Mouse (Mus musculus): ENCODE measurements around the gene Fam151b. TPM values are rescaled to one million over a fixed set of nuclear protein-coding genes. Genes with fewer than 3 reads are reported as not detected.

Fam151b gene
- polyA plus RNA-seq (2015; fragmentation: Nextera tagmentation; extraction: Ambion mirVana): 0.18 and 0.27 TPM in 2 replicates

- Histone ChIP-seq H3K4me3 (replicated peaks; ENCODE audit: low read length) (peak within 1 kb of the TSS; percentile 64), H3K27me3 (replicated peaks; ENCODE audit: control insufficient read depth, insufficient read depth, low read length) (no peaks in the 10 kb centered on the region), H3K36me3 (ENCODE audit: control insufficient read depth, insufficient read depth) (peaks cover 2% of the 10 kb centered on the region; the same call in 1 of the 2 replicates), H3K9me3 (ENCODE audit: control insufficient read depth, low read length) (no peaks in the 10 kb centered on the region), H3K4me1 (replicated peaks; ENCODE audit: control insufficient read depth, insufficient read depth, low read length) (peaks cover 6% of the 10 kb centered on the region; the same call in 1 of the 2 replicates), H3K9ac (replicated peaks; ENCODE audit: low read depth, low read length) (peak within 1 kb of the TSS; percentile 66), H3K27ac (ENCODE audit: low read length) (peak within 1 kb of the TSS; percentile 72), H3K4me2 (ENCODE audit: low read length) (peak within 1 kb of the TSS; percentile 81)
- ATAC-seq: peak; percentile 99
- 4% methylated on average over 19 of the region's 19 CpGs for WGBS
These were observed at the start of gene Fam151b for GRCm38 (mm10) chr13:92483852-92484463. TSS of gene Fam151b (minus strand) at chr13:92484015.

GRCm38 (mm10) chr13:92532216-92532615 lies 48.4 kb upstream of the Fam151b start:
- peaks cover 7% of the 10 kb centered on the region for H3K4me1 ChIP-seq (replicated peaks; ENCODE audit: control insufficient read depth, insufficient read depth, low read length)
- WGBS: 64% methylated on average over 2 of the region's 2 CpGs

GRCm38 (mm10) chr13:92531237-92531636 lies 47.4 kb upstream of the Fam151b start:
- H3K36me3 ChIP-seq (ENCODE audit: control insufficient read depth, insufficient read depth): no peaks in the 10 kb centered on the region
- H3K9ac ChIP-seq (replicated peaks; ENCODE audit: low read depth, low read length): peak overlapping the region; percentile 94
- peaks cover 7% of the 10 kb centered on the region for H3K4me1 ChIP-seq (replicated peaks; ENCODE audit: control insufficient read depth, insufficient read depth, low read length)
- peak overlapping the region; percentile 64 for H3K4me2 ChIP-seq (ENCODE audit: low read length)
- H3K4me3 ChIP-seq (replicated peaks; ENCODE audit: low read length): peak overlapping the region; percentile 84
- no peak; the same call in 1 of the 2 replicates for ATAC-seq
- WGBS: 3% methylated on average over 15 of the region's 15 CpGs
- no peaks in the 10 kb centered on the region for H3K27me3 ChIP-seq (replicated peaks; ENCODE audit: control insufficient read depth, insufficient read depth, low read length)
- H3K9me3 ChIP-seq (ENCODE audit: control insufficient read depth, low read length): no peaks in the 10 kb centered on the region
- peak overlapping the region; percentile 96 for H3K27ac ChIP-seq (ENCODE audit: low read length)

More at GRCm38 (mm10) chr13:92532216-92532615, 48.4 kb upstream of the Fam151b start:
- no peaks in the 10 kb centered on the region for H3K36me3 ChIP-seq (ENCODE audit: control insufficient read depth, insufficient read depth)
- ATAC-seq: no peak
- no peaks in the 10 kb centered on the region for H3K27me3 ChIP-seq (replicated peaks; ENCODE audit: control insufficient read depth, insufficient read depth, low read length)
- H3K4me2 ChIP-seq (ENCODE audit: low read length): no peak overlapping the region
- no peaks in the 10 kb centered on the region for H3K9me3 ChIP-seq (ENCODE audit: control insufficient read depth, low read length)
- no peak overlapping the region for H3K4me3 ChIP-seq (replicated peaks; ENCODE audit: low read length)
- no peak overlapping the region for H3K27ac ChIP-seq (ENCODE audit: low read length)
- H3K9ac ChIP-seq (replicated peaks; ENCODE audit: low read depth, low read length): no peak overlapping the region

- H3K4me2 ChIP-seq (ENCODE audit: low read length): peak within 1 kb of the TSS; percentile 64
- no peaks in the 10 kb centered on the region for H3K27me3 ChIP-seq (replicated peaks; ENCODE audit: control insufficient read depth, insufficient read depth, low read length)
- H3K9me3 ChIP-seq (ENCODE audit: control insufficient read depth, low read length): no peaks in the 10 kb centered on the region
- no peaks in the 10 kb centered on the region for H3K36me3 ChIP-seq (ENCODE audit: control insufficient read depth, insufficient read depth)
- peak; percentile 97 for ATAC-seq
- H3K4me3 ChIP-seq (replicated peaks; ENCODE audit: low read length): peak within 1 kb of the TSS; percentile 84
- H3K9ac ChIP-seq (replicated peaks; ENCODE audit: low read depth, low read length): peak within 1 kb of the TSS; percentile 94
- WGBS: under 1% methylated on average over 46 of the region's 46 CpGs
- H3K4me1 ChIP-seq (replicated peaks; ENCODE audit: control insufficient read depth, insufficient read depth, low read length): peaks cover 7% of the 10 kb centered on the region
- peak within 1 kb of the TSS; percentile 96 for H3K27ac ChIP-seq (ENCODE audit: low read length)
These were observed 47.0 kb upstream of the Fam151b start, which contains the start of gene Zfyve16 for GRCm38 (mm10) chr13:92530721-92531211. TSS of gene Zfyve16 (minus strand) at chr13:92530868.

GRCm38 (mm10) chr13:92529828-92530720 lies 46.3 kb upstream of the Fam151b start:
- Histone ChIP-seq H3K27me3 (replicated peaks; ENCODE audit: control insufficient read depth, insufficient read depth, low read length) (no peaks in the 10 kb centered on the region), H3K4me2 (ENCODE audit: low read length) (peak overlapping the region; percentile 64), H3K9me3 (ENCODE audit: control insufficient read depth, low read length) (no peaks in the 10 kb centered on the region), H3K4me1 (replicated peaks; ENCODE audit: control insufficient read depth, insufficient read depth, low read length) (peaks cover 7% of the 10 kb centered on the region), H3K36me3 (ENCODE audit: control insufficient read depth, insufficient read depth) (no peaks in the 10 kb centered on the region), H3K9ac (replicated peaks; ENCODE audit: low read depth, low read length) (peak overlapping the region; percentile 94), H3K27ac (ENCODE audit: low read length) (peak overlapping the region; percentile 96), H3K4me3 (replicated peaks; ENCODE audit: low read length) (peak overlapping the region; percentile 84)
- ATAC-seq: peak; percentile 90
- 2% methylated on average over 36 of the region's 47 CpGs for WGBS

GRCm38 (mm10) chr13:92523178-92523813 lies 39.5 kb upstream of the Fam151b start:
- Histone ChIP-seq H3K9ac (replicated peaks; ENCODE audit: low read depth, low read length) (no peak overlapping the region), H3K4me3 (replicated peaks; ENCODE audit: low read length) (no peak overlapping the region), H3K27me3 (replicated peaks; ENCODE audit: control insufficient read depth, insufficient read depth, low read length) (no peaks in the 10 kb centered on the region), H3K4me1 (replicated peaks; ENCODE audit: control insufficient read depth, insufficient read depth, low read length) (no peaks in the 10 kb centered on the region; the same call in 1 of the 2 replicates), H3K9me3 (ENCODE audit: control insufficient read depth, low read length) (no peaks in the 10 kb centered on the region), H3K27ac (ENCODE audit: low read length) (no peak overlapping the region), H3K4me2 (ENCODE audit: low read length) (no peak overlapping the region), H3K36me3 (ENCODE audit: control insufficient read depth, insufficient read depth) (peaks cover 15% of the 10 kb centered on the region)
- no peak for ATAC-seq
- whole genome bisulfite sequencing: 92% methylated on average over 5 of the region's 5 CpGs

GRCm38 (mm10) chr13:92504871-92505270 lies 21.1 kb upstream of the Fam151b start:
- Histone ChIP-seq H3K36me3 (ENCODE audit: control insufficient read depth, insufficient read depth) (peaks cover 13% of the 10 kb centered on the region), H3K9me3 (ENCODE audit: control insufficient read depth, low read length) (no peaks in the 10 kb centered on the region), H3K9ac (replicated peaks; ENCODE audit: low read depth, low read length) (no peak overlapping the region), H3K4me3 (replicated peaks; ENCODE audit: low read length) (no peak overlapping the region), H3K27me3 (replicated peaks; ENCODE audit: control insufficient read depth, insufficient read depth, low read length) (no peaks in the 10 kb centered on the region), H3K27ac (ENCODE audit: low read length) (no peak overlapping the region), H3K4me1 (replicated peaks; ENCODE audit: control insufficient read depth, insufficient read depth, low read length) (no peaks in the 10 kb centered on the region), H3K4me2 (ENCODE audit: low read length) (no peak overlapping the region)
- no peak for ATAC-seq
- 88% methylated on average over 12 of the region's 12 CpGs for WGBS

- Histone ChIP-seq H3K4me3 (replicated peaks; ENCODE audit: low read length) (no peak overlapping the region), H3K4me1 (replicated peaks; ENCODE audit: control insufficient read depth, insufficient read depth, low read length) (no peaks in the 10 kb centered on the region), H3K9me3 (ENCODE audit: control insufficient read depth, low read length) (no peaks in the 10 kb centered on the region), H3K27me3 (replicated peaks; ENCODE audit: control insufficient read depth, insufficient read depth, low read length) (no peaks in the 10 kb centered on the region), H3K4me2 (ENCODE audit: low read length) (no peak overlapping the region), H3K36me3 (ENCODE audit: control insufficient read depth, insufficient read depth) (peaks cover 10% of the 10 kb centered on the region), H3K27ac (ENCODE audit: low read length) (no peak overlapping the region), H3K9ac (replicated peaks; ENCODE audit: low read depth, low read length) (no peak overlapping the region)
- WGBS: 92% methylated on average over 1 of the region's 1 CpGs
- ATAC-seq: no peak
These were observed 8.1 kb upstream of the Fam151b start for GRCm38 (mm10) chr13:92491923-92492322.

Data from forebrain, embryonic 16.5 days (tissue).